Mouse (Mus musculus) liver, postnatal 0 days (tissue): Measurements from ENCODE around the gene Cfap45.

Source experiments
- CTCF ChIP-seq: sonication (generic); IDR thresholded peaks from 2 replicates; pipeline ENCODE4 v1.5.1; 2016; ENCODE audit warnings: antibody characterized with exemption, low read depth
- EP300 ChIP-seq: IDR thresholded peaks from 2 replicates; pipeline ENCODE4 v1.6.1; 2016; ENCODE audit warnings: antibody characterized with exemption, low read depth, mild to moderate bottlenecking

DNA sequence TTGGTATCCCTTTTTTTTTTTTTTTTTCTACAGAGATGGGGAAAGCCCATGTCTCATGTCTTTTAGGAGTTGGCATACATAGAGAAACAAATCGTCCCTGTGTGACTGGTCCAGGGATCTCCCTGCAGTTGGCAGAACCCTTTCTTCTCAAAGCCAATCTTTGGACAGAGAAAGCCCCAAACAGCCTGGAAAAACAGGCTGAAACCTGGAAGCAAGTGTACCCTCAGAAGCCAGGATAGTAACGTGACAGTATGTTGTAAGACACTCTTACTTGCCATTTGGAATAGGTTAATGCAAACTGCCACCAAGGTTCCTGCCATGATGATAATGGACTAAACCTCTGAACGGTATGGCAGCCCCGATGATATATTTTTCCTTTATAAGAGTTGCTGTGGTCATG, 40.2 kb upstream of the Cfap45 start:
- TF ChIP-seq CTCF (no peak), EP300 (no peak)
